Mouse (Mus musculus) gastrocnemius, postnatal 10 days (tissue): Measurements from ENCODE around the gene Cops3. TPM values are rescaled to one million over a fixed set of nuclear protein-coding genes. Genes with fewer than 3 reads are reported as not detected.
"Not testable (repeated sequence)": the region's sequence is repeated elsewhere in the genome, so short reads cannot be mapped to it uniquely, and the experiment has no call there.

Experiments
- DNase-seq: peaks from one replicate; pipeline ENCODE4 v3.0.0; 2021; ENCODE audit warnings: mixed read lengths
- long read RNA-seq, 2 experiments: library from polyadenylated mRNA; stranded (forward); transcript quantifications; one replicate each; pipeline ENCODE4 v2.0.0; 2021
- total RNA-seq, 2 experiments: library from RNA; stranded (reverse); gene quantifications; 2 replicates each; pipeline ENCODE4 v1.2.3; 2021

Cops3 gene
- 10 to 100 TPM; 72.7 to 75.2 TPM for total RNA-seq
- long read RNA-seq, experiment 1, transcript Cops3-201 (12 exons, 1,646 nt), result major isoform, 74 of 84 reads
- long read RNA-seq, experiment 1, partial matches to known transcripts, result 2 of 84 reads
- long read RNA-seq, experiment 1, other reads (novel, unspliced or antisense), result 8 of 84 reads
- long read RNA-seq, experiment 2, transcript Cops3-201 (12 exons, 1,646 nt), result major isoform, 97 of 102 reads
- long read RNA-seq, experiment 2, partial matches to known transcripts, result 0 of 102 reads
- long read RNA-seq, experiment 2, other reads (novel, unspliced or antisense), result 5 of 102 reads

GRCm38 (mm10) chr11:59839459-59840126 is at the start of gene Cops3:
Gene Cops3 (minus strand): TSS chr11:59839838.
- DNase-seq, result peak; percentile 90

- no peak for DNase-seq
Measured at GRCm38 (mm10) chr11:59888151-59888550, 48.5 kb upstream of the Cops3 start.

- DNase-seq, result no peak
Measured at GRCm38 (mm10) chr11:59886952-59887351, 47.3 kb upstream of the Cops3 start.

GRCm38 (mm10) chr11:59885217-59885986 is 45.8 kb upstream of the Cops3 start:
- no peak for DNase-seq

GRCm38 (mm10) chr11:59880031-59880430 is 40.4 kb upstream of the Cops3 start:
- DNase-seq, result peak; percentile 82

- no peak for DNase-seq
Measured at GRCm38 (mm10) chr11:59872124-59872523, 32.5 kb upstream of the Cops3 start.

GRCm38 (mm10) chr11:59864316-59864715 is 24.7 kb upstream of the Cops3 start:
- no peak for DNase-seq

GRCm38 (mm10) chr11:59860467-59860866 is 20.8 kb upstream of the Cops3 start:
- DNase-seq, result no peak

GRCm38 (mm10) chr11:59852865-59853264 is 13.2 kb upstream of the Cops3 start:
- no peak for DNase-seq

GRCm38 (mm10) chr11:59847891-59848884 is 8.6 kb upstream of the Cops3 start:
- peak; percentile 83 for DNase-seq

- peak; percentile 29 for DNase-seq
Measured at GRCm38 (mm10) chr11:59847131-59847530, 7.5 kb upstream of the Cops3 start.

GRCm38 (mm10) chr11:59846311-59846710 is 6.7 kb upstream of the Cops3 start:
- DNase-seq, result no peak

GRCm38 (mm10) chr11:59839008-59839458 is 605 bp downstream of the Cops3 start, which contains the start of gene Nt5m:
Gene Nt5m (plus strand): TSS chr11:59839447.
- DNase-seq, result peak; percentile 92

GRCm38 (mm10) chr11:59838426-59838825 is 1.2 kb downstream of the Cops3 start:
- DNase-seq, result no peak

GRCm38 (mm10) chr11:59837789-59838188 is 1.8 kb downstream of the Cops3 start:
- DNase-seq, result not testable (repeated sequence)

- DNase-seq, result no peak
Measured at GRCm38 (mm10) chr11:59821625-59822024, 18.0 kb downstream of the Cops3 start.

GRCm38 (mm10) chr11:59817916-59818315 is 21.7 kb downstream of the Cops3 start:
- no peak for DNase-seq

GRCm38 (mm10) chr11:59815482-59816065 is 24.1 kb downstream of the Cops3 start:
- no peak for DNase-seq

GRCm38 (mm10) chr11:59814936-59815335 is 24.7 kb downstream of the Cops3 start:
- no peak for DNase-seq

GRCm38 (mm10) chr11:59814311-59814710 is 25.3 kb downstream of the Cops3 start:
- DNase-seq, result no peak

- no peak for DNase-seq
Measured at GRCm38 (mm10) chr11:59813276-59813675, 26.4 kb downstream of the Cops3 start.
